Mouse (Mus musculus) bone marrow macrophage, adult 2 months (primary cell): ENCODE measurements around the gene Shb.

ENCODE experiments used
- CTCF ChIP-seq: IDR thresholded peaks from 2 replicates; pipeline ENCODE4 v1.5.1; 2012; ENCODE audit warnings: low read depth, mild to moderate bottlenecking, low read length, moderate library complexity
- POLR2A ChIP-seq: IDR thresholded peaks from 2 replicates; pipeline ENCODE4 v1.6.1; 2012; ENCODE audit warnings: mild to moderate bottlenecking, low read depth, low read length, borderline replicate concordance

DNA sequence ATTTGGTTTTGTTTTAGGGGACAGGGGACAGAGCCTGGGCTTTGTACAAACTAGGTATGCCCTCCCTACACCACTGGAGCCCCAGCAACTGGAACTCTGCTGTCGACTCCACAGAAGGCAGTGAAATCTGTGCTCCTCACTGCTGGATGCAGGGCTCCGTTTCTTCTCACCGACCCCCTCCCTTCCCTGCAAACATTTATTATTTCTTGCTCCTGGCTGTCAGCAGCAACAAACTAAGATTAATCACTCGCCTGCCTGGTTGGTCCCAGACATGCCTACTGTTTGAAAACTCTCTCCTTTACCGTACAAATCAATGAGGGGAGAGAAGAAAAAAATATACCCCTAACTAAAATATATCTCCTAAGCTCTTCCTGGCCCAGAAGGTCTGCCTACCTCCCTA is 93.0 kb downstream of the Shb start:
- TF ChIP-seq CTCF (no peak), POLR2A (no peak)
